Mouse (Mus musculus): ENCODE measurements around the gene Spns3.

- TF ChIP-seq CTCF (IDR thresholded peaks at IDR 0.05; ENCODE audit: low read depth, low read length): no peak
- no peak for TF ChIP-seq POLR2A (IDR thresholded peaks at IDR 0.05; ENCODE audit: extremely low read depth, insufficient read depth, low read length)
Observed at GRCm38 (mm10) chr11:72478228-72478627, 72.1 kb downstream of the Spns3 start.
